Mouse (Mus musculus): ENCODE measurements around the gene Nmur1. TPM values are rescaled to one million over a fixed set of nuclear protein-coding genes. Genes with fewer than 3 reads are reported as not detected.
A peak's percentile ranks its signal among the peaks of the same experiment; 100 is the strongest.

Gene Nmur1
- total RNA-seq, 2 experiments from 2014 or later, result 0.48 to 0.62 TPM

GRCm38 (mm10) chr1:86440887-86441723 lies 15.1 kb upstream of the Nmur1 start:
- intact Hi-C loops (cut with DNase I), result loop anchor here (2.0 to 5.0 kb wide), 2 partner anchors 56 to 92 kb away; no protein-coding TSS in a partner anchor

GRCm38 (mm10) chr1:86440171-86440886 lies 14.3 kb upstream of the Nmur1 start:
- intact Hi-C loops (cut with DNase I), result loop anchor here (2.0 to 5.0 kb wide), 2 partner anchors 57 to 92 kb away; no protein-coding TSS in a partner anchor
- DNase-seq, result peak; percentile 97

More at GRCm38 (mm10) chr1:86440887-86441723, 15.1 kb upstream of the Nmur1 start:
- peak; percentile 69 for DNase-seq

- DNase-seq, result no peak
- intact Hi-C loops (cut with DNase I), result loop anchor here (2.0 to 5.0 kb wide), 2 partner anchors 58 to 93 kb away; no protein-coding TSS in a partner anchor
Measured at GRCm38 (mm10) chr1:86439487-86440170, 13.6 kb upstream of the Nmur1 start.

GRCm38 (mm10) chr1:86438501-86438900 lies 12.5 kb upstream of the Nmur1 start:
- intact Hi-C loops (cut with DNase I), result no loop called here
- no peak for DNase-seq

- DNase-seq, result no peak
- intact Hi-C loops (cut with DNase I), result no loop called here
Measured at GRCm38 (mm10) chr1:86438014-86438319, 11.9 kb upstream of the Nmur1 start.

DNA sequence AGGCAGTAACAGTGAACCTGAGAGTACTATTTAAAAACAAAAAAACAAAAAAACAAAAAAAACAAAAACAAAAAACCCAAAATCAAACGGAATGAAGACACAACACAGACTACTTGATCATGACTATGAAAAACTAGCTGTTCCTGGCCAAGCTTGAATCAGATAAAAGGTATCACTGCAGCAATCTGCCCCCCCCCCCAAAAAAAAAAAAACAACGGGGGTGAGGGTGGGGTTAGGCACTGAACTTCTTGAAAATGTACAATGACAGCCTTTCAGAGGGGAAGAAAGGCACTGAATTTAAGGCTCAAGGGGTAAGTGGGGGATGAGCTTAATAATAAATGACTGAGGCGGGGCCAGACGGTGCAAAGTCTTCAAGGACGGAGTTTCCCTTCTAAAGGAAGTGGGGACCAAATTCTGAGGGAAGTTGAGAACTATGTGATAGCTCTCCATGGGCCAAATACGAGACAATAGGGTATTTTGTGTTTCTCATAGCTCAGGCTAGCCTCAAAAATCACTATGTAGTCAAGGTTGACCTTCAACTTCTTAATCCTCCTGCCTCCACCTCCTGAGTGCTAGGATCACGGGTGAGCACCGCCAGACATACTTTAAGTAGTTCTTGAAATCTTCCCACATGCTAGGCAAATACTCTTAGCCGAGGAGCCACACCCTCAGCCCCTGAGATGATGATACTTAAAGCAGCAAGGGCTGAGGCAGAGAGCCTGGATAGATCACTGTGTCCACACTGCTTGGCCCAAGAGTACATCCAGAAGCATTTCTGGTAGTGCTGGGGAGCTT lies 11.4 kb upstream of the Nmur1 start:
- intact Hi-C loops (cut with DNase I), result no loop called here
- no peak for DNase-seq

DNA sequence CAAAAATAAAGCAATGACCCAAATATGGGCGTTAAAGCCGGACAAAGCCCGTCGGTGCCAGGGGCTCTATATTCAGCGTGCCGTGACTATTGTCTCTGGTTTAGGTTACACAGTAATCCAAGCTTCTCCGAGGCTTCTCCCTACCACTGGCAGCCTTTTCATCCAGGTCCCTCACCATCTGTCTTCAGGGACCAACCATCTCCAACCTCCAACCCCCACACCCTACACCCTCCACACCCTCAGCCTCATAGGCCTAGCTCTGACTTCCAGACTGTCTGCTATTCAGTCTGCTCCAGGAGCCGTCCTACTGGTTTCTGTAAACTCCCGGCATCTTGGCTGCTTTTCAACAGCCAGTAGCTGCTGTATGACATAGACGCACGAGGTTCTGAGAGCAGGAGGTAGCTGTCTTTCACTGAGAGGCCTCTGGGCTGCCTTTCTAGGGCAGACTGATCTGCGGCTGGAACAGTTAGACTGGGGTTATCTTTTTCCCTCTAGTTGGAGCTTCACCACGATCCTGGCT lies 9.3 kb upstream of the Nmur1 start:
- peak; percentile 82 for DNase-seq
- intact Hi-C loops (cut with DNase I), result no loop called here

DNA sequence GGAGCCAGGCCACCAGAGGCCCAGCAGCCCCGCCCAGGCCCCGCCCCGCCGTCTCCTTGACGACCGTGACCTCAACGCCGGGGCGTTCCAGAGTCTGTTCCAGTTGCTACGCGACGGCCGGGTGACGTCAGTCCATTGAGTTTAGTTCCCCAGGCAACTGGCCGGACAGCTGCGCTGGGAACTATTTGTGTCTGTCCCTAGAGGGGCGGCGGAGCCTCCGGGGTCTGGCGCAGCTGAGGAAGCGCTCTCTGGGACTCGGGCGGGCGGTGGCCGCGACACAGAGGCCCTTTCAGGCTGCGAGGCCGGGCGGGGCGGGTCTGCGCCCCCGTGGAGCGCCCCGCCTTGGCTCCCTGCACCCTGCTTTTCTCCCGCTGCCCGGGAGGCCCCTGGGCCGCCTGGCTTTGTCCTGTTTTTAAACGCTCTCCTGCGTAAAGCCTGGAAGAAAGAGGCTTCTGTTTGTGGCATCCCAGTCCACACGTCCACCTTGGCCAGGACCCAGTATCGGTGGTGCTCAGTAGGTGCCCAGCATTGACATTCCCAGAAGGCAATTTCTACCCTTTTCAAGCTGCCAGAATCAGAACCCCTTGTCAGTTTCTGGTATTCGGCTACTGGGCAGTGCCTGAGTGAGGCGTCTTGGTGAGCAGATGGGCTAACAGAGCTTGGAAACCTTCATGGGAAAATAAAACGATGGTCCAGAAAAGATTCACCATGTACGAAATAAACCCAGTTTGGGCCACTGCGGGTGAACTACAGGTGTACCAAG lies 8.6 kb upstream of the Nmur1 start:
- intact Hi-C loops (cut with DNase I), result loop anchor here (5.0 kb wide), 1 partner anchor 57 kb away; no protein-coding TSS in a partner anchor
- peak; percentile 99 for DNase-seq

DNA sequence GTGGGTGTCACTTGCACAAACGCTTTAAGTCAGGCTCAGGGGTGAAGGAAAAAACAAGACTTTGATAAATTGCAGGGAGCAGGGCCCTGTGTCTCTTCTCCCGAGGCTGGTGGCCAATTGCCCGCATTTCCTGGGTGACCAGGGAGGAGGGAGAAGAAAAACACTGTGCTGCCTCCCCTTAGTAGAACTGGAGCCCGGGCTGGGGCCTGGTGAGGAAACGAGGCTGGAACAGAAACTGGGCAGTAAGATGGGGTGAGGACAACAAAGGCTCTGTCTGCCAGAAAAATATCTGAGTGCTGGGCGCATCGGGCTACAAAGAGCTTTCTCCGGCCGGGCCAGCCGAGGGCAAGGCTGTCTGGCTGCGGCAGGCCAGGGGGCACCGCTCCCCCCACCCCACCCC lies 8.0 kb upstream of the Nmur1 start:
- DNase-seq, result peak; percentile 73
- intact Hi-C loops (cut with DNase I), result loop anchor here (5.0 kb wide), 1 partner anchor 57 kb away; no protein-coding TSS in a partner anchor

DNA sequence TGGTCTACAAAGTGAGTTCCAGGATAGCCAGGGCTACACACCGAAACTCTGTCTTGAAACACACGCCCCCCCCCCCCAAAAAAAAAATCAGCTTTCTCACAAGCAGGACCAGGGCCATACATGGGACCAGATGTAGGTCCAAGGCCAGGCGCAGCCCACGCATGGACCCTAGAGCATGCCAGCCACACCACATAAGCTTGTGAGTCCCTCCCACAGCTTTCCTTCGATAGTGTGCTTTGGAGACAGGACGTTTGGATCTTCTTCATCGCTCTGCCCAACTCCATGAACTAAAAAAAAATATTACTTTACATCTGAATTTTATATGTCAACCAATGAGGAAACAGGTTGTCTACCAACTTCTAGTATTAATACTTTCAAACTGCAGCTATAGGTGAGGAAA lies 7.3 kb upstream of the Nmur1 start:
- intact Hi-C loops (cut with DNase I), result loop anchor here (5.0 kb wide), 1 partner anchor 56 kb away; no protein-coding TSS in a partner anchor
- DNase-seq, result no peak

GRCm38 (mm10) chr1:86432778-86433177 lies 6.8 kb upstream of the Nmur1 start:
- intact Hi-C loops (cut with DNase I), result loop anchor here (5.0 kb wide), 1 partner anchor 55 kb away; no protein-coding TSS in a partner anchor
- no peak for DNase-seq

DNA sequence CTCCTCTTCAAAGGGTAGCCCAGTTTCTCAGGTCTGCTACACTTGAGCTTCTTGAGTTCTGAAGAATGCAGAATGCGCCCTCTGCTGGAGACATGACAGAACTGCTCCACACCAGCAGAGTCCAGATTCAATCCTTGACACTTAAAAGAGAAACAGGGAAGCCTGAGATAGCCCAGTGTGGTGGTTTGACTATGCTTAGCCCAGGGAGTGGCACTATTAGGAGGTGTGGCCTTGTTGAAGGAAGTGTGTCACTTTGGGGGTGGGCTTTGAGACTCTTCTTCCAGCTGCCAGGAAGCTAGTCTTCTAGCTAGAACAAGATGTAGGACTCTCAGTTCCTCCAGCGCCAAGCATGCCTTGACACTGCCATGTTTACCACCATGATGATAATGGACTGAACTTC lies 4.0 kb upstream of the Nmur1 start:
- intact Hi-C loops (cut with DNase I), result loop anchor here (5.0 kb wide), 1 partner anchor 53 kb away; no protein-coding TSS in a partner anchor
- DNase-seq, result peak; percentile 78

DNA sequence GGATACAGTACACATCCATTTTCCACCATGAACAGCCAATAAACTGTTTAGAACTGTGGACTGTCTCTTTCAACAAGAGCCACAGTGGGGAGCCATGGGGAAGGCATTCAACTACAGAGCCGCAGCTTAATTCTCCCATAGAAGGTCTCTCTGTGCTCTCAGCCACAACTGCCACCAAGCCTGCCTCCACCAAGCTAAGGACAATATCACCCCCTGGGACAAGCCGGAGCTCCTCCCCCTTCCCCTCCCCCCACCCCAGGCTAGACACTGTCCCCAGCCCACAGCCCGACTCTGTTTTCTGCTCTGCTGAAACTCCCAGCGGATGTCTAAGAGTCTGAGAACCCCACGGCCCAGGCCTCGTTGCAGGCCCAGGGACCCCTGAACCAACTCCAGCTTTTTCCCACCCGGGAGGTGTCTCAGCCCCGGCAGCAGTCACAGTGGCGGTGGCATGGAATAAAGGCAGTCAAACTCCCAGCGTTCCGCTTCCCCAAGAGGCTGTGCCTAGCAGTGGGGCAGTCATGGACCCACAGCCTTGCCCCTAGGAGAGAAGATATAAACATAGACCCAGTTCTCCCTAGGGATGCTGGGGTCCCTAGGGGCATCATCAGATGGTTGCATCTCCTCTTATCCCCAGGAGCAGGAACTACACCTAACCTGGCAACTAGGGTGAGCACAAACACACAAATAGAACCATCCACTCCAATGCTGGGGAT lies 1.0 kb downstream of the Nmur1 start:
- intact Hi-C loops (cut with DNase I), result no loop called here

DNA sequence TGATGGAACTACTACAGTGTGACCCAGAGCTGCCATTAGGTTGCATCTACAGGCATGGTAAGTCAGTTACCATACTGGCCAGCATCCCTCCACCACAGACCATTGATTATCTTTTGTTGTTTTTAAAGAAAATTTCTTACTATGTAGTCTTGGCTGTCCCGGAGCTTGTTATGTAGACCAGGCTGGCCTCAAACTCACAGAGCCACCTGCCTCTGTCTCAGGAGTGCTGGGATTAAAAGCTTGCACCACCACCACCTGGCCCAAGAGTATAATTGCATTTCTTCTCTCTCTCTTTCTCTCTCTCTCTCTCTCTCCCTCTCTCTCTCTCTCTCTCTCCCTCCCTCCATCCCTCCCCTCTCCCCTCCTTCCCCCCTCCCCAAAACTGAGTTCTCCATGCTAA lies 1.7 kb downstream of the Nmur1 start:
- no peak for DNase-seq
- intact Hi-C loops (cut with DNase I), result no loop called here

More for the DNA sequence above, 1.0 kb downstream of the Nmur1 start:
- DNase-seq, result no peak

DNA sequence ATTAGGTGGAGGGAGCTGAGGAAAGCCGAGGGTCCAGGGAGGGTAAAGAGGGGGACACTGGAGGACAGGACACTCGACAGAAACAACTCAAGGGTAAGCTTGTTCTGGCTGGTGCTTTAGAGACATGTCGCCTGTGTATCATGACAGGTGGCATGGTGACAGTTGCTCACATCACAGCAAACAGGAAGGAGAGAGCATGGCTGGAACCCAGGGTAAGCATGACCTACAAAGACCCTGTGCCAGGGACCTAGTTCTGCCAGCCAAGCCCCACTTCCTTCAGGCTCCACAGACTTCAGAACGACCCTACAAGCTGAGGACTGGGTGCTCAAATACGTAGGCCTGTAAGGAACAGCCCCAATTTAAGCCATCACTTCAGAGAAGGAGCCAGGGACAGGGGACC lies 2.1 kb downstream of the Nmur1 start:
- DNase-seq, result no peak
- intact Hi-C loops (cut with DNase I), result no loop called here

- no peak for DNase-seq
- intact Hi-C loops (cut with DNase I), result no loop called here
Measured at GRCm38 (mm10) chr1:86421007-86421406, 5.0 kb downstream of the Nmur1 start.

DNA sequence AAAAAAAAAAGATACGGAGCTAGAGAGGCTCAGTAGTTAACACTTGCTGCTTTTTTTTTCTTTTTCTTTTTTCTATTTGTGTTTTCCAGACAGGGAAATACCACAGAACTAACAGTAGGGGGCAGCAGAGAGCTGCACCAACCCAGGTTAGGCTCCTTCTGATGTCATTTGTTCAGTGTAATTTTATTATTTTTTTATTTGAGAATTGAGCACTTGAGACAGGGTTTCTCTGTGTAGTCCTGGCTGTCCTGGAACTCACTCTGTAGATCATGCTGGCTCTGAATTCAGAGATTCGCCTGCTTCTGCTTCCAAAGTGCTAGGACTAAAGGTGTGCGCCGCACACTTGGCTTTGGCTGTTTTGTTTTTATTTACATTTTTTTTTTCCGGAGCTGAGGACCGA lies 9.7 kb downstream of the Nmur1 start:
- DNase-seq, result no peak
- intact Hi-C loops (cut with DNase I), result no loop called here

GRCm38 (mm10) chr1:86415612-86416184 lies 10.3 kb downstream of the Nmur1 start:
- no peak for DNase-seq
- intact Hi-C loops (cut with DNase I), result no loop called here
